In the genomic region with DNA sequence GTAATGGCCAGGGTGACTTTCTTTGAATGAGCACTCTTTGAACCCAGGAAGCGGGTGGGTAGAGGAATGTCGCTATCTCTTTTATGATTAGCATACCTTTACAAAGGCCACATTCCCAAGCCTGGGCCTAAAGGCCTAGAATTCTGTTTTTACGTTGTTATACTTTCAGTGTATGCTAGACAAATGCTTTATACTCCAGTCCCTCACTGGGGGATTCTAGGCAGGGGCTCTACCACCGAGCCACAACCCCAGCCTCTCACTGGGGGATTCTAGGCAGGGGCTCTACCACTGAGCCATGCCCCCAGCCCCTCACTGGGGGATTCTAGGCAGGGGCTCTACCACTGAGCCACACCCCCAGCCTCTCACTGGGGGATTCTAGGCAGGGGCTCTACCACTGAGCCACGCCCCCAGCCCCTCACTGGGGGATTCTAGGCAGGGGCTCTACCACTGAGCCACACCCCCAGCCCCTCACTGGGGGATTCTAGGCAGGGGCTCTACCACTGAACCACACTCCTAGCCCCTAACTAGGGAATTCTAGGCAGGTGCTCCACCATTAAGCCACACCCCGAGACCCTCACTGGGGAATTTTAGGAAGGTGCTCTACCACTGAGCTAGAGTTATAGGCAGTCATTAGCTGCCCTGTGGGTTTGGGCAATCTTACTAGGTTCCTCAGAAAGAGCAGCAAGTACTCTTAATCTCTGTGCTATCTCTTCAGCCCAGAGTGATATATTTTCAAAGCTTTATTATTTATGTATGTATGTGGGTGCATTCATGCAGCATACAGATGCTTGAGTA, we compare ENCODE assay signal across 40 mouse cellular contexts. TPM values are rescaled to one million over a fixed set of nuclear protein-coding genes. Genes with fewer than 3 reads are reported as not detected.
"Had no signal": no experiment of that assay in that cellular context is flagged by ENCODE, and none has a peak within 500 bp of the region (broad histone marks: within the 10 kb centered on the region; RNA-seq: fewer than 3 reads in every experiment).

No protein-coding gene starts in this region.

RNA-seq across cellular contexts. Expression of gene Olfr718-ps1, which starts 13.0 kb away (rescaled TPM):
- total RNA-seq: heart, postnatal 14 days; heart, postnatal 25 days; heart, postnatal 36 days; heart, postnatal 4 days; hematopoietic stem cell, adult 5-6 weeks; hindbrain, postnatal 0 days had no signal
- polyA plus RNA-seq: heart, embryonic 13.5 days; heart, embryonic 14.5 days; heart, embryonic 15.5 days; heart, embryonic 16.5 days; heart, postnatal 0 days; hindbrain, embryonic 11.5 days; hindbrain, embryonic 16.5 days; hindbrain, postnatal 0 days; intestine, embryonic 14.5 days; intestine, embryonic 16.5 days; kidney, adult 2 months; kidney, embryonic 16.5 days; kidney, postnatal 0 days; large intestine, adult 2 months had no signal

RNA-seq across cellular contexts. Expression of gene Spdye4b, which starts 46.4 kb away (rescaled TPM):
- total RNA-seq: heart, postnatal 10 days; heart, postnatal 14 days; heart, postnatal 25 days; heart, postnatal 36 days; heart, postnatal 4 days; hematopoietic stem cell, adult 5-6 weeks; hindbrain, postnatal 0 days; layer of hippocampus, adult 18-20 months; layer of hippocampus, adult 2 months; layer of hippocampus, adult 8-10 months; layer of hippocampus, postnatal 10 days; layer of hippocampus, postnatal 14 days; layer of hippocampus, postnatal 25 days; layer of hippocampus, postnatal 36 days; left cerebral cortex, adult 18-20 months; left cerebral cortex, adult 2 months; left cerebral cortex, adult 8-10 months had no signal
- polyA plus RNA-seq: heart, embryonic 11.5 days; heart, embryonic 13.5 days; heart, embryonic 14.5 days; heart, embryonic 15.5 days; heart, embryonic 16.5 days; heart, postnatal 0 days; hindbrain, embryonic 11.5 days; hindbrain, embryonic 12.5 days; hindbrain, embryonic 13.5 days; hindbrain, embryonic 14.5 days; hindbrain, embryonic 15.5 days; hindbrain, embryonic 16.5 days; hindbrain, postnatal 0 days; inflammation-experienced regulatory T-cells, adult 6 months; intestine, embryonic 14.5 days; intestine, embryonic 15.5 days; intestine, embryonic 16.5 days; intestine, postnatal 0 days; kidney, adult 2 months; kidney, embryonic 14.5 days; kidney, embryonic 15.5 days; kidney, embryonic 16.5 days; kidney, postnatal 0 days; large intestine, adult 2 months had no signal
